Comparison of ENCODE assay signal across 8 mouse cellular contexts in genomic region chr3:90612728-90613291, GRCm38 (mm10). TPM values are rescaled to one million over a fixed set of nuclear protein-coding genes. Genes with fewer than 3 reads are reported as not detected.
DNase-seq lines count a peak whose midpoint lies in the region; ATAC-seq and TF ChIP-seq lines count a peak whose summit lies in the region.

S100a6 (plus strand) TSS chr3:90612882.

- H3K4me3 ChIP-seq in embryonic facial prominence, embryonic 11.5 days (ENCODE audit: low read depth, low read length), result peak within 1 kb of the TSS; percentile 25
- H3K4me3 ChIP-seq in midbrain, postnatal 0 days (ENCODE audit: low read depth, low read length), result peak within 1 kb of the TSS; percentile 28
- peak within 1 kb of the TSS; percentile 50 for H3K4me3 ChIP-seq in testis, adult 2 months (ENCODE audit: control insufficient read depth, low read depth, low read length)

- TF ChIP-seq CTCF in midbrain, postnatal 0 days (IDR thresholded peaks at IDR 0.05), result peak; percentile 72
- TF ChIP-seq CTCF in testis, adult 2 months (IDR thresholded peaks at IDR 0.05; ENCODE audit: control insufficient read depth, insufficient read depth, insufficient replicate concordance, low read depth, low read length), result peak; percentile 55; the same call in 1 of the 2 replicates

- no peaks in the 10 kb centered on the region for H3K36me3 ChIP-seq in embryonic facial prominence, embryonic 11.5 days (replicated peaks; ENCODE audit: control insufficient read depth, insufficient read depth, low read depth, low read length)
- no peaks in the 10 kb centered on the region for H3K36me3 ChIP-seq in midbrain, postnatal 0 days (ENCODE audit: insufficient read depth, low read length)
- no peaks in the 10 kb centered on the region for H3K36me3 ChIP-seq in testis, adult 2 months (ENCODE audit: control insufficient read depth, insufficient read depth, low read length)

- H3K27ac ChIP-seq in embryonic facial prominence, embryonic 11.5 days (replicated peaks; ENCODE audit: low read depth, low read length), result no peak within 1 kb of the TSS
- no peak within 1 kb of the TSS for H3K27ac ChIP-seq in midbrain, postnatal 0 days (ENCODE audit: low read depth, low read length)
- 0 out of 2 replicates have a peak within 1 kb of the TSS, but pooled peaks have one; percentile 0 for H3K27ac ChIP-seq in testis, adult 2 months (ENCODE audit: control insufficient read depth, insufficient read depth, low read depth, low read length)

- TF ChIP-seq POLR2A in testis, adult 2 months (IDR thresholded peaks at IDR 0.05; ENCODE audit: control insufficient read depth, low read depth, low read length), result no peak

- WGBS in embryonic facial prominence, embryonic 11.5 days, result 0% methylated on average over 23 of the region's 23 CpGs
- WGBS in midbrain, postnatal 0 days, result 1% methylated on average over 23 of the region's 23 CpGs

- H3K27me3 ChIP-seq in embryonic facial prominence, embryonic 11.5 days (ENCODE audit: control insufficient read depth, insufficient read depth, low read length), result no peaks in the 10 kb centered on the region
- 0 out of 2 replicates have a peak, but pooled peaks cover 4% of the 10 kb centered on the region for H3K27me3 ChIP-seq in midbrain, postnatal 0 days (ENCODE audit: insufficient read depth, low read length)
- H3K27me3 ChIP-seq in testis, adult 2 months (ENCODE audit: control insufficient read depth, insufficient read depth, low read length), result no peaks in the 10 kb centered on the region

- no peaks in the 10 kb centered on the region for H3K9me3 ChIP-seq in embryonic facial prominence, embryonic 11.5 days (replicated peaks; ENCODE audit: control insufficient read depth, low read length)
- H3K9me3 ChIP-seq in midbrain, postnatal 0 days (ENCODE audit: low read length), result no peaks in the 10 kb centered on the region

- peak; percentile 57; the same call in 1 of the 2 replicates for ATAC-seq in embryonic facial prominence, embryonic 11.5 days (replicated peaks; ENCODE audit: insufficient number of reproducible peaks, low FRiP score, low TSS enrichment, low read depth)
- peak; percentile 45 for ATAC-seq in midbrain, postnatal 0 days (ENCODE audit: low FRiP score)

- no peaks in the 10 kb centered on the region for H3K4me1 ChIP-seq in embryonic facial prominence, embryonic 11.5 days (ENCODE audit: control insufficient read depth, insufficient read depth, low read length)
- H3K4me1 ChIP-seq in midbrain, postnatal 0 days (ENCODE audit: insufficient read depth, low read length), result peaks cover 5% of the 10 kb centered on the region; the same call in 1 of the 2 replicates
- peaks cover 3% of the 10 kb centered on the region for H3K4me1 ChIP-seq in testis, adult 2 months (ENCODE audit: control insufficient read depth, insufficient read depth, low read length)

- peak; percentile 54 for DNase-seq in ovary, postnatal 36 days (ENCODE audit: low spot score)
- no peak for DNase-seq in ovary, postnatal 10 days (ENCODE audit: low spot score)
- DNase-seq in embryonic facial prominence, embryonic 11.5 days (ENCODE audit: low spot score), result peak; percentile 79
- peak; percentile 75 to 80 for DNase-seq in heart, adult 9 months (ENCODE audit: low spot score in 2 of 2)
- peak; percentile 41 to 50 for DNase-seq in kidney, adult 8-10 months
- peak; percentile 54 for DNase-seq in liver
- DNase-seq in midbrain, postnatal 0 days (ENCODE audit: low spot score), result peak; percentile 68

- peak within 1 kb of the TSS; percentile 49 for H3K9ac ChIP-seq in embryonic facial prominence, embryonic 11.5 days (replicated peaks; ENCODE audit: low read length)
- no peak within 1 kb of the TSS for H3K9ac ChIP-seq in midbrain, postnatal 0 days (replicated peaks; ENCODE audit: low read length, poor library complexity, severe bottlenecking)

- H3K4me2 ChIP-seq in embryonic facial prominence, embryonic 11.5 days (ENCODE audit: low read depth, low read length), result peak within 1 kb of the TSS; percentile 66
- H3K4me2 ChIP-seq in midbrain, postnatal 0 days (ENCODE audit: low read depth, low read length, poor library complexity, severe bottlenecking), result peak within 1 kb of the TSS; percentile 57

RNA-seq across cellular contexts. Expression of gene S100a6, which starts in this region (rescaled TPM):
- 23.7 and 25.3 TPM in 2 replicates for polyA plus RNA-seq in embryonic facial prominence, embryonic 11.5 days (2014; fragmentation: Nextera tagmentation; extraction: Ambion mirVana)
- 13.8 and 14.3 TPM in 2 replicates for total RNA-seq in midbrain, postnatal 0 days (2014; rRNA removed)
- polyA plus RNA-seq in midbrain, postnatal 0 days (2015; fragmentation: Nextera tagmentation; extraction: Ambion mirVana), result 42.3 and 50.9 TPM in 2 replicates
- polyA plus RNA-seq in testis, adult 2 months (2012; rRNA removed), result 13.0 and 20.8 TPM in 2 replicates
